Mouse (Mus musculus): ENCODE measurements around the gene Tspan11. TPM values are rescaled to one million over a fixed set of nuclear protein-coding genes. Genes with fewer than 3 reads are reported as not detected.
A peak's percentile ranks its signal among the peaks of the same experiment; 100 is the strongest.

Gene Tspan11
- polyA plus RNA-seq, 1 experiment from 2014 or later = 11.7 TPM

DNA sequence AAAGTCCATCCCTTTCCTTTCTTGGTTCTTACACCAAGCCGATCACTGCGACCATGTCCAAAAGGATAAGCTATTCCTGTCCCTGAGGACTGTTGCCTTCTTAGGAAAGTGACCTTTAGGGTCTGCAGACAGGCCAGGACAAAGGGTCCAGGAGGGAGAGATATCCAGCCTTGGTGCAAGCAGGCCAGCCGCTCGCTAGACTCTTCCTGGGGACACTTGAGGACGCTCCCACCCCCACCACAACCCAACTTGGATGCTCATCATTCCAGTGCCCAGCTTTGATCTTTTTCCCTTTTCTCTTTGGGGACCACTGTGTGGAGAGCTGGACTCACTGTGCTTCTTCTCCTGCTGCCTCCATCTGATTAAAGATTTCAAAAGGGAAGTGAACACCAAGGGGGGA lies 41.3 kb downstream of the Tspan11 start:
- H3K9me3 ChIP-seq (ENCODE audit: control insufficient read depth, low read length) = no peaks in the 10 kb centered on the region
- no peak overlapping the region for H3K4me2 ChIP-seq (ENCODE audit: low read depth)
- no peaks in the 10 kb centered on the region for H3K36me3 ChIP-seq (ENCODE audit: control insufficient read depth, insufficient read depth, low read length)
- no peak overlapping the region for H3K4me3 ChIP-seq (ENCODE audit: low read depth, low read length)
- H3K27me3 ChIP-seq (ENCODE audit: control insufficient read depth, insufficient read depth, low read length) = no peaks in the 10 kb centered on the region
- H3K9ac ChIP-seq (ENCODE audit: low read length) = no peak overlapping the region
- WGBS = 87% methylated on average over 5 of the region's 5 CpGs
- DNase-seq (ENCODE audit: low spot score) = no peak
- H3K4me1 ChIP-seq (ENCODE audit: control insufficient read depth, insufficient read depth, low read length) = no peaks in the 10 kb centered on the region
- ATAC-seq (ENCODE audit: insufficient read depth, low FRiP score, low TSS enrichment) = no peak
- no peak overlapping the region for H3K27ac ChIP-seq (ENCODE audit: low read depth, low read length)

- Histone ChIP-seq H3K9ac (ENCODE audit: low read length) (no peak overlapping the region), H3K27ac (ENCODE audit: low read depth, low read length) (no peak overlapping the region), H3K27me3 (ENCODE audit: control insufficient read depth, insufficient read depth, low read length) (no peaks in the 10 kb centered on the region), H3K4me1 (ENCODE audit: control insufficient read depth, insufficient read depth, low read length) (no peaks in the 10 kb centered on the region), H3K9me3 (ENCODE audit: control insufficient read depth, low read length) (no peaks in the 10 kb centered on the region), H3K4me3 (ENCODE audit: low read depth, low read length) (no peak overlapping the region), H3K4me2 (ENCODE audit: low read depth) (no peak overlapping the region), H3K36me3 (ENCODE audit: control insufficient read depth, insufficient read depth, low read length) (no peaks in the 10 kb centered on the region)
- DNase-seq (ENCODE audit: low spot score) (peak; percentile 40), ATAC-seq (ENCODE audit: insufficient read depth, low FRiP score, low TSS enrichment) (no peak)
- WGBS = 58% methylated on average over 5 of the region's 5 CpGs
Measured at GRCm38 (mm10) chr6:127932697-127933096, 45.3 kb downstream of the Tspan11 start.

GRCm38 (mm10) chr6:127933841-127934240 lies 46.5 kb downstream of the Tspan11 start:
- WGBS = 89% methylated on average over 5 of the region's 5 CpGs
- H3K4me2 ChIP-seq (ENCODE audit: low read depth) = no peak overlapping the region
- no peaks in the 10 kb centered on the region for H3K4me1 ChIP-seq (ENCODE audit: control insufficient read depth, insufficient read depth, low read length)
- H3K27ac ChIP-seq (ENCODE audit: low read depth, low read length) = no peak overlapping the region
- DNase-seq (ENCODE audit: low spot score) (no peak), ATAC-seq (ENCODE audit: insufficient read depth, low FRiP score, low TSS enrichment) (no peak)
- no peaks in the 10 kb centered on the region for H3K27me3 ChIP-seq (ENCODE audit: control insufficient read depth, insufficient read depth, low read length)
- H3K9ac ChIP-seq (ENCODE audit: low read length) = no peak overlapping the region
- H3K9me3 ChIP-seq (ENCODE audit: control insufficient read depth, low read length) = no peaks in the 10 kb centered on the region
- H3K36me3 ChIP-seq (ENCODE audit: control insufficient read depth, insufficient read depth, low read length) = no peaks in the 10 kb centered on the region
- H3K4me3 ChIP-seq (ENCODE audit: low read depth, low read length) = no peak overlapping the region

DNA sequence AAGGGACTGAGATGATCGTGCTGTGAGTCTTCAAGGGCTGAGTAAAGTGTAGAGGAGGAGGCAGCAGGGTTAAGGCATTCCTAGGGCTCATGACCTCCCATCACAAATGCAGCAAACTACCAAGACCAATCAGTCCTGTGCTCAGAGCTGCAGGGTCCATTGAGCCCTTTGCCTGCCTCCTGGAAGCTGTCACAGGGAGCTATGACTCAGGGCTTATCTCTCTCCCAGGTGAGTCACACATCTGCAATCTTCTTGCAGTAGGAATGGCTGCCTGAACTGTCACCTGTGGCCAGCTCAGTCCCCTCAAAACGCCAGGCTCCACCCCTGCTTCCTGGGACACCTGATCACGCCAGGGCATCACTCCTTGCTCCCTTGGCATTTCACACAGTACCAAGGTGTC lies 47.7 kb downstream of the Tspan11 start:
- H3K9me3 ChIP-seq (ENCODE audit: control insufficient read depth, low read length) = no peaks in the 10 kb centered on the region
- no peak overlapping the region for H3K4me2 ChIP-seq (ENCODE audit: low read depth)
- 68% methylated on average over 3 of the region's 3 CpGs for WGBS
- no peaks in the 10 kb centered on the region for H3K27me3 ChIP-seq (ENCODE audit: control insufficient read depth, insufficient read depth, low read length)
- H3K36me3 ChIP-seq (ENCODE audit: control insufficient read depth, insufficient read depth, low read length) = no peaks in the 10 kb centered on the region
- H3K4me1 ChIP-seq (ENCODE audit: control insufficient read depth, insufficient read depth, low read length) = no peaks in the 10 kb centered on the region
- ATAC-seq (ENCODE audit: insufficient read depth, low FRiP score, low TSS enrichment) = no peak
- H3K27ac ChIP-seq (ENCODE audit: low read depth, low read length) = no peak overlapping the region
- no peak overlapping the region for H3K4me3 ChIP-seq (ENCODE audit: low read depth, low read length)
- DNase-seq (ENCODE audit: low spot score) = no peak
- H3K9ac ChIP-seq (ENCODE audit: low read length) = no peak overlapping the region

GRCm38 (mm10) chr6:127942421-127942820 lies 55.0 kb downstream of the Tspan11 start:
- no peak for ATAC-seq (ENCODE audit: insufficient read depth, low FRiP score, low TSS enrichment)
- 91% methylated on average over 8 of the region's 8 CpGs for WGBS
- H3K27me3 ChIP-seq (ENCODE audit: control insufficient read depth, insufficient read depth, low read length) = no peaks in the 10 kb centered on the region

DNA sequence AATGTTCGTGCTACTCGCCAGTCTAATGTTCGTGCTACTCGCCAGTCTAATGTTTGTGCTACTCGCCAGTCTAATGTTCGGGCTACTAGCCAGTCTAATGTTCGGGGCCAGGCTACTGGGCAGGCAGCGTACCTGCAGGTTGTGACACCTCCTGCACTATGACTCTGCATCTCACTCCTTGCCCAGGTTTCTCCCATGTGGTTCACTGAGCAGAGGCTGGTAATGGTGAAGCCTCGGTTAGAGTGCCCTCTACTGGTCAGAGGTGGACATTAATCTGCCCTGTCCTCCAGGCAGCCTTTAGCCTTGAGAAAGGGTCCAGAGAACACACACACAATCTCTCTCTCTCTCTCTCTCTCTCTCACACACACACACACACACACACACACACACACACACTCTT lies 58.3 kb downstream of the Tspan11 start:
- DNase-seq (ENCODE audit: low spot score) = peak; percentile 75

More at GRCm38 (mm10) chr6:127942421-127942820, 55.0 kb downstream of the Tspan11 start:
- H3K9ac ChIP-seq (ENCODE audit: low read length) = no peak overlapping the region
- no peaks in the 10 kb centered on the region for H3K36me3 ChIP-seq (ENCODE audit: control insufficient read depth, insufficient read depth, low read length)
- H3K27ac ChIP-seq (ENCODE audit: low read depth, low read length) = no peak overlapping the region
- no peak for DNase-seq (ENCODE audit: low spot score)
- H3K4me2 ChIP-seq (ENCODE audit: low read depth) = no peak overlapping the region
- no peaks in the 10 kb centered on the region for H3K4me1 ChIP-seq (ENCODE audit: control insufficient read depth, insufficient read depth, low read length)
- H3K4me3 ChIP-seq (ENCODE audit: low read depth, low read length) = no peak overlapping the region
- H3K9me3 ChIP-seq (ENCODE audit: control insufficient read depth, low read length) = no peaks in the 10 kb centered on the region

GRCm38 (mm10) chr6:127948656-127949055 lies 61.3 kb downstream of the Tspan11 start:
- Histone ChIP-seq H3K9ac (ENCODE audit: low read length) (no peak overlapping the region), H3K27me3 (ENCODE audit: control insufficient read depth, insufficient read depth, low read length) (no peaks in the 10 kb centered on the region), H3K4me1 (ENCODE audit: control insufficient read depth, insufficient read depth, low read length) (no peaks in the 10 kb centered on the region), H3K9me3 (ENCODE audit: control insufficient read depth, low read length) (no peaks in the 10 kb centered on the region), H3K4me3 (ENCODE audit: low read depth, low read length) (no peak overlapping the region), H3K36me3 (ENCODE audit: control insufficient read depth, insufficient read depth, low read length) (no peaks in the 10 kb centered on the region), H3K27ac (ENCODE audit: low read depth, low read length) (no peak overlapping the region), H3K4me2 (ENCODE audit: low read depth) (no peak overlapping the region)
- no peak for ATAC-seq (ENCODE audit: insufficient read depth, low FRiP score, low TSS enrichment)
- 93% methylated on average over 9 of the region's 9 CpGs for WGBS
- no peak for DNase-seq (ENCODE audit: low spot score)

More for the DNA sequence above, 58.3 kb downstream of the Tspan11 start:
- H3K9me3 ChIP-seq (ENCODE audit: control insufficient read depth, low read length) = no peaks in the 10 kb centered on the region
- no peak overlapping the region for H3K4me2 ChIP-seq (ENCODE audit: low read depth)
- no peaks in the 10 kb centered on the region for H3K4me1 ChIP-seq (ENCODE audit: control insufficient read depth, insufficient read depth, low read length)
- H3K27ac ChIP-seq (ENCODE audit: low read depth, low read length) = no peak overlapping the region
- 0 out of 2 replicates have a peak, but pooled peaks have one; percentile 63 for ATAC-seq (ENCODE audit: insufficient read depth, low FRiP score, low TSS enrichment)
- WGBS = 68% methylated on average over 9 of the region's 9 CpGs
- no peak overlapping the region for H3K9ac ChIP-seq (ENCODE audit: low read length)
- H3K27me3 ChIP-seq (ENCODE audit: control insufficient read depth, insufficient read depth, low read length) = no peaks in the 10 kb centered on the region
- H3K36me3 ChIP-seq (ENCODE audit: control insufficient read depth, insufficient read depth, low read length) = no peaks in the 10 kb centered on the region
- no peak overlapping the region for H3K4me3 ChIP-seq (ENCODE audit: low read depth, low read length)

DNA sequence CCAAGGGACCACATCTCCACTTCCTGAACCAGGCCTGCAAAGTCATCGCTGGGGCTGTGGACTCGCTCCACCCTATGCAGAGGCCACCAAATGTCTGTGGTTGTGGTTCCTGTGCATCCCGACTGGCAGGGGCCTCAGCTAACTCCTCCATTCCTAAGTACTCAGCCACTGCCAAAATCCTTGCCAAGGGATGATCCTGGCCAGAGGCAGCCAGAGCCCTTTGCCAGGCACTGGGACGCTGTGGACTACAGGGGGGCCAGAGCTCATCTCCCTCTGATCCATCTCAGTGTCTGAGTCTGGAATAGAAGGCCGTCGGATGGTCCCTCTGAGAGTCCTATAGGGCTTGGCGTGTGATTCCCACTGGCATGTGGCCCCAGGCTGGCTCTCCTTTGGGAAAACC lies 62.5 kb downstream of the Tspan11 start:
- DNase-seq (ENCODE audit: low spot score) (no peak), ATAC-seq (ENCODE audit: insufficient read depth, low FRiP score, low TSS enrichment) (no peak)
- H3K9ac ChIP-seq (ENCODE audit: low read length) = no peak overlapping the region
- 90% methylated on average over 7 of the region's 7 CpGs for WGBS
- no peaks in the 10 kb centered on the region for H3K4me1 ChIP-seq (ENCODE audit: control insufficient read depth, insufficient read depth, low read length)
- no peak overlapping the region for H3K27ac ChIP-seq (ENCODE audit: low read depth, low read length)
- no peaks in the 10 kb centered on the region for H3K27me3 ChIP-seq (ENCODE audit: control insufficient read depth, insufficient read depth, low read length)
- no peak overlapping the region for H3K4me2 ChIP-seq (ENCODE audit: low read depth)
- H3K9me3 ChIP-seq (ENCODE audit: control insufficient read depth, low read length) = no peaks in the 10 kb centered on the region
- H3K36me3 ChIP-seq (ENCODE audit: control insufficient read depth, insufficient read depth, low read length) = no peaks in the 10 kb centered on the region
- H3K4me3 ChIP-seq (ENCODE audit: low read depth, low read length) = no peak overlapping the region

GRCm38 (mm10) chr6:127953071-127953470 lies 65.7 kb downstream of the Tspan11 start:
- Histone ChIP-seq H3K9ac (ENCODE audit: low read length) (no peak overlapping the region), H3K4me1 (ENCODE audit: control insufficient read depth, insufficient read depth, low read length) (no peaks in the 10 kb centered on the region), H3K4me3 (ENCODE audit: low read depth, low read length) (no peak overlapping the region), H3K9me3 (ENCODE audit: control insufficient read depth, low read length) (no peaks in the 10 kb centered on the region), H3K27me3 (ENCODE audit: control insufficient read depth, insufficient read depth, low read length) (no peaks in the 10 kb centered on the region), H3K4me2 (ENCODE audit: low read depth) (no peak overlapping the region), H3K36me3 (ENCODE audit: control insufficient read depth, insufficient read depth, low read length) (no peaks in the 10 kb centered on the region), H3K27ac (ENCODE audit: low read depth, low read length) (no peak overlapping the region)
- DNase-seq (ENCODE audit: low spot score) = no peak
- 0 out of 2 replicates have a peak, but pooled peaks have one; percentile 20 for ATAC-seq (ENCODE audit: insufficient read depth, low FRiP score, low TSS enrichment)
- WGBS = 87% methylated on average over 4 of the region's 4 CpGs

All from neural tube, embryonic 11.5 days (tissue).